Mouse (Mus musculus) spleen, postnatal 14 days (tissue): ENCODE measurements around the gene Plekhm1.
"Not testable (repeated sequence)": the region's sequence is repeated elsewhere in the genome, so short reads cannot be mapped to it uniquely, and the experiment has no call there.

ENCODE experiments used
- DNase-seq, 2 experiments: peaks; one replicate each; pipeline ENCODE4 v3.0.0; 2021 to 2022; ENCODE audit warnings: low spot score in 2 of 2

The Plekhm1 gene

DNA sequence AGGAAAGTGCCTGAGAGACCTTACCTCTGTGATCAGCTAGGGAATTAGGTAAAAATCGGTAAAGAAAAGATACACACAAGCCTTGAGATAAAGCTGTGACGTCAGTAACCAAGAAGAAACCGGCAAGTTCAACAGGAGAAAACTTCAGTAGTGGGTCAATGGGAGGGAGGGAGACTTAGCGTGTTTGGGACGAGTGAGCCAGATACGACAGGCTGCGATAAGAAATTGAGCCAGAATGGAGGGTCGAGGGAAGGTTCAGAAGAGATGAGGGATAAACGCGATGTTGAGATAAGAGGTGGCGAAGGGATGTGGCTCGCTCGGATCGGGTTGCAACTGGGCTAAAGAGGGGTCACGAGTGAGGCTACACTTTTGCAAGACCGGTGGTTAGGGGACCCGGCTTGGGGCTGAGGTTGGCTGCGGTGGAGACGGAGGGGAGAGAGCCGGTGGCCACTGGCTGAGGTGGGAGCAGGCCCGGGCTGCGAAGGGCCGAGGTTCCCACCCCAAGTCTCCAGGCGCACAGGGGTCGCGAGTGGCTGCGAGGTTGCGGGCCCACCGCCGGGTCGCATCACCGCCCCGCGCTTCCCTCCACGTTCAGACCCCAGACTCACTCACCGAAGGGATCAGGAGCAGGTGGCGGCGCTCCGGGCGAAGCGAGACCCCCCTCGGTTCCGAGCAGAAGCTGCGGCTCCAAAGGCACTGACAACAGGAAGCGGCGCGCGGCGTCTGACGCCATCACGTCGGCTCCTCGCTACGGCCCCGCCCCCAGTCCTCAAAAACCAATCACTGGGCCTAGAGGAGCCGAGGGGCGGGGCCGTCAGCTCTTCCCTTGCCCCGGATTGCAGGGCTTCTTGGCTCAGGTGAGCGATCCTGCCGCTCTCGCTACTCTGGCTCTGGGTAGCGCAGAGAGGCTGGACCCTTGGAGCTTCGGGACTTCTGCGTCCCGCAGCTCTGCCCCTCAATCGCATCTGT lies at the start of gene Plekhm1:
Plekhm1 (minus strand) TSS at position 707 of the 969 bp plus-strand sequence.
- peak; percentile 88 to 95 for DNase-seq

DNA sequence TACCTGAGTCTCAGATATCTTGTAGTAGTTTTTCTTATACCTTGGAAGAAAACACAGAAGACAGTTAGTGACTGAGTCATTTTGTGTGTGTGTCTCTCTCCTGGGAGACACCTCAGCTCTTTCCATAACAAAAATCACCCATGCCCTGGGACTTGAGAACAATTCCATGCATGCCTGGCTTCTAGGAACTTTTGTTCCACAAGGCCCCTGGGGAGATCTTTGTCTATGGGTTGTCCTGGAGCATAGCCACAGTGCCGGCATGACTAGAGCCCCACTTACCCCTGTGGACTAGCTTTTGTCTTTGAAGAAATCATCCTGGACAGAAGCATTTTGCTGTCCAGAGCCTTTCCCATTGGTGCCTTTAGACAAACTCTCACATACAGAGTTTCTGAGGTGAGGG lies 38.6 kb upstream of the Plekhm1 start:
- not testable (repeated sequence) for DNase-seq

GRCm38 (mm10) chr11:103449721-103450120 lies 37.2 kb upstream of the Plekhm1 start:
- not testable (repeated sequence) for DNase-seq

- DNase-seq, result no peak
Observed at GRCm38 (mm10) chr11:103443678-103444077, 31.2 kb upstream of the Plekhm1 start.

GRCm38 (mm10) chr11:103436282-103436681 lies 23.8 kb upstream of the Plekhm1 start:
- no peak for DNase-seq

- DNase-seq, result no peak
Observed at GRCm38 (mm10) chr11:103425031-103425430, 12.5 kb upstream of the Plekhm1 start.

GRCm38 (mm10) chr11:103419667-103420066 lies 7.2 kb upstream of the Plekhm1 start:
- DNase-seq, result no peak

GRCm38 (mm10) chr11:103419226-103419625 lies 6.7 kb upstream of the Plekhm1 start:
- no peak for DNase-seq

- no peak for DNase-seq
Observed at GRCm38 (mm10) chr11:103413516-103413915, 1.0 kb upstream of the Plekhm1 start.

GRCm38 (mm10) chr11:103412950-103413423 lies 500 bp upstream of the Plekhm1 start:
- peak; percentile 12 to 31 for DNase-seq

DNA sequence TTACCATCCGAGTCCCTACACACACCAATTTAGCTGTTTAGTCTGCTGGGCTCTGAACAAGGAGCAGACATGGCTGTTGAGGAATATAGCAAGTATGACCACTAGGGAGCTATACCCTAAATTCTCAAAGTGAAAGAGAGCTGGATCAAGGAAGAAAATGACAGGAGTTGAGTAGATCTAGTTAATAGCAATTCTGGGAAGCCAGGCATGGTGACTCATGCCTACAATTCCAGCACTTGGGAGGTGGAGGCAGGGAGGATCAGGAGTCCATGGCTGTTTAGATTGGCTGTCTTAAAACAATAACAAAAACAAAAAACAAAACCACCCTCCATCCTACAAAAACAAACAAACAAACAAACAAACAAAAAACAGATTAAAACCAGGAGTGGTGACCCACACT lies 1.2 kb downstream of the Plekhm1 start:
- DNase-seq, result no peak

GRCm38 (mm10) chr11:103408880-103409279 lies 3.6 kb downstream of the Plekhm1 start:
- no peak for DNase-seq

DNA sequence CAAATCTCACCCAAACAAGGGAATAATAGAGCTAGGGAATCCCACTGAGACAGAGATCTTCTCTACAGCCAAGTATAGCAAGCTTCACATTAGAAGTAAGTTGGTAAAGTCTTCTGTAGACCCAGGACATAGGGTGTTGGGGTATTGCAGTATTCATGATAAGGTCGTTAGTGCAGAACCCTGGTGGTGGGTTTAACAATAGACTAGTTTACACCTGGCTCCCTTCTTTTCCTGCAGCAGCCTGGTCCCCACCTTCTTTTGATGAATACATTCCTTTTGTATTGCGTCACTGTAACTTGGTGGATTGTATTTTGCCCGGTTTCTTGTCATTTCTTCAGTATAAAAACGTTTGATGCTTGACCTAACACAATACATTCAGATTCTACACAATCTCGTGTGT lies 5.4 kb downstream of the Plekhm1 start:
- DNase-seq, result not testable (repeated sequence)

GRCm38 (mm10) chr11:103406551-103406950 lies 5.9 kb downstream of the Plekhm1 start:
- DNase-seq, result no peak

- DNase-seq, result no peak
Observed at GRCm38 (mm10) chr11:103405814-103406213, 6.7 kb downstream of the Plekhm1 start.

- DNase-seq, result no peak
Observed at GRCm38 (mm10) chr11:103404618-103405017, 7.9 kb downstream of the Plekhm1 start.

- DNase-seq, result no peak
Observed at GRCm38 (mm10) chr11:103403776-103404175, 8.7 kb downstream of the Plekhm1 start.

- no peak for DNase-seq
Observed at GRCm38 (mm10) chr11:103402738-103403137, 9.7 kb downstream of the Plekhm1 start.

GRCm38 (mm10) chr11:103402198-103402597 lies 10.3 kb downstream of the Plekhm1 start:
- peak; percentile 31 to 53 for DNase-seq

GRCm38 (mm10) chr11:103399986-103400385 lies 12.5 kb downstream of the Plekhm1 start:
- no peak for DNase-seq

DNA sequence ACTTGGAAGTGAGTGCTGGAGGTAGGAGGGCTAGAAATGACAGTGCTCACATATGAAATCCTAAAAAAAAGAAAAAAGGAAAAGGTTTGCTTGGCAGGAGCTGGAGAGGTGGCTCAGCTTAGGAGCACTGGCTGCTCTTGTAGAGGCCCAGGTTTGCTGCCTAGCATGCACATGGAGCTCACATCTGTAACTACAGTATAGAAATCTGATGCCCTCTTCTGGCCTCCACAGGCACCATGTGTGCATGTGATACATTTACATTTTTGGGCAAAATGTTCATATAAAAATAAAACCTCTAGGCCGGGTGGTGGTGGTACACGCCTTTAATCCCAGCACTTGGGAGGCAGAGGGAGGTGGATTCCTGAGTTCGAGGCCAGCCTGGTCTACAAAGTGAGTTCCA lies 13.4 kb downstream of the Plekhm1 start:
- DNase-seq, result no peak

DNA sequence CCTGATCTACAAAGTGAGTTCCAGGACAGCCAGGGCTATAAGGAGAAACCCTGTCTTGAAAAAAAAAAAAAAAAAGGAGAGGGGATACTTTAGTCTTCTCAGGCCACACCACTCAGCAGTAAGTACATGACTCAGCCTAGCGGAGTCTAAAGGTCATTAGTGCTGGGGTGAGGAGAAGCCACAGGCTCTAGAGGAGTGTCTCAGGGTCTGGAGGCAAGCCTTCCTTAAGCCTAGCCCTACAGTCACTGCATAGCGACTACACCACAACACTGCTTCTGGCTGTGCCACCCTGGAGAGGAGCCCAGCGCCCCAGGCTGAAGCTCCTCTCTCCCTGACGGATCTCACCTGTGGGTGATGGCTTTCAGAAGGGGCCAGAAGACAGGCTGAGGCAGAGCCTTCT lies 15.8 kb downstream of the Plekhm1 start:
- no peak for DNase-seq

DNA sequence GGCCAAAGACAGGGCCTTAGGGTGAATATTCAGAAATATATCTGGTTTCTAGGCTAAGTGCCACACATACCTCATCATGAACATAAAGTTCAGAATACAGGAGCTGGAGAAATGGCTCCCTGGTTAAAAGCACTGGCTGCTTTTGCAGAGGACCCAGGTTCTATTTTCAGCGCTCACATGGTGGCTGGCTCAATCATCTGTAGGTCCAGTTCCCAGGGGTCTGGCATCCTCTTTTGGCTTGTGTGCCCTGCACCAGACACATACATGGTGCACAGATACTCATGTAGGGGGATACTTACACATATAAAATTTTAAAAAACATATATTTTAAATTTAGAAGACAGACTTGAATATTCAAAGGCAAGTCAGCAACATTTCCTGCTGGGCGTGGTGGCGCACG lies 16.3 kb downstream of the Plekhm1 start:
- DNase-seq, result no peak
